Mouse (Mus musculus): ENCODE data around the gene S1pr2. TPM values are rescaled to one million over a fixed set of nuclear protein-coding genes. Genes with fewer than 3 reads are reported as not detected.
"Not testable (repeated sequence)": the region's sequence is repeated elsewhere in the genome, so short reads cannot be mapped to it uniquely, and the experiment has no call there.

S1pr2 gene
- polyA plus RNA-seq, 1 experiment from 2014 or later, result 11.4 TPM

DNA sequence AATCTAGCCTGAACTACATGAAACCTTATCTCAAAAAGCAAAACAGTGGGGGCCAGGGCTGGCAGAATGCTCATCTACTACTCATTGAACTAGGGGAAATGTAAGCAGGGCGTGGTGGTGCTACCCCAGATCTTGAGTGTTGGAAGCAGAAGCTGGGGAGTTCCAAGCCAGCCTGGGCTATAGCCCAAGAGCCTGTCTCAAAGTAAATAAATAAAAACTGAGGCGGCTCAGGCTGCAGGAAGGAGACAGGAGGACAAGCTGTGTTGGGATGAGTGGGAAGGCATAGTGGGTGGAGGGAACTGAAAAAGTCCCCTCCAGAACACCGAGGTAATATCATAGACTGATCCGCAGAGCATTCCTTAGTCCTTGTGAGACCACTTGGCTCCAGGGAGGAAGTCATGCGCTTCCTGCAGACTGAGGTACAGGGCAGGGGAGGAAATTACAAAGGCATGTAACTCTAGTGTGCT lies 35.3 kb upstream of the S1pr2 start:
- Histone ChIP-seq H3K4me1 (replicated peaks; ENCODE audit: control insufficient read depth, insufficient read depth, low read length) (no peaks in the 10 kb centered on the region), H3K9ac (ENCODE audit: low read depth, low read length) (no peak overlapping the region), H3K9me3 (ENCODE audit: control insufficient read depth) (no peaks in the 10 kb centered on the region), H3K4me3 (ENCODE audit: low read depth, low read length) (no peak overlapping the region), H3K36me3 (ENCODE audit: control insufficient read depth, insufficient read depth) (peaks cover 24% of the 10 kb centered on the region), H3K27me3 (replicated peaks; ENCODE audit: control insufficient read depth, insufficient read depth, low read length) (no peaks in the 10 kb centered on the region), H3K27ac (ENCODE audit: low read depth, low read length) (no peak overlapping the region; the same call in 1 of the 2 replicates), H3K4me2 (replicated peaks; ENCODE audit: low read depth) (no peak overlapping the region)
- ATAC-seq, result no peak
- WGBS, result 33% methylated on average over 5 of the region's 5 CpGs
- TF ChIP-seq CTCF (IDR thresholded peaks at IDR 0.05; ENCODE audit: low read depth), result no peak

DNA sequence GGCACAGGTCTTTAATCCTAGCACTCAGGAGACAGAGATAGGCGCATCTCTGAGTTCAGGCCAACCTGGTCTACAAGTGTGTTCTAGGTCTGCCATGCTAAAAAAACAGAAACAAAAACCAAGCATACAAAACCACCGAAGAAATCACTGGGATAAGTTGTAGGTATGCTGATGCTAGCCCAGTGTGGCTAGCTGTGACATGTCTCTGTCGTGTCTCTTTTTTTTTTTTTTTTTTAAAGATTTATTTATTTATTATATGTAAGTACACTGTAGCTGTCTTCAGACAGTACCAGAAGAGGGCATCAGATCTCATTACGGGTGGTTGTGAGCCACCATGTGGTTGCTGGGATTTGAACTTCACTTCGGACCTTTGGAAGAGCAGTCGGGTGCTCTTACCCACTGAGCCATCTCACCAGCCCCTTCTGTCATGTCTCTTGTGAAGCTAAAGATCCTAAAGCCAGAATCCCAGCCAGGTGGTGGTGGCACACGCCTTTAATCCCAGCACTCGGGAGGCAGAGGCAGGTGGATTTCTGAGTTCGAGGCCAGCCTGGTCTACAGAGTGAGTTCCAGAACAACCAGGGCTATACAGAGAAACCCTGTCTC lies 34.5 kb upstream of the S1pr2 start:
- not testable (repeated sequence) for H3K9me3 ChIP-seq (ENCODE audit: control insufficient read depth); H3K4me2 ChIP-seq (replicated peaks; ENCODE audit: low read depth); H3K4me3 ChIP-seq (ENCODE audit: low read depth, low read length); ATAC-seq; H3K9ac ChIP-seq (ENCODE audit: low read depth, low read length); H3K27ac ChIP-seq (ENCODE audit: low read depth, low read length); H3K27me3 ChIP-seq (replicated peaks; ENCODE audit: control insufficient read depth, insufficient read depth, low read length); H3K4me1 ChIP-seq (replicated peaks; ENCODE audit: control insufficient read depth, insufficient read depth, low read length)
- peaks cover 31% of the 10 kb centered on the region for H3K36me3 ChIP-seq (ENCODE audit: control insufficient read depth, insufficient read depth)
- WGBS, result 71% methylated on average over 9 of the region's 9 CpGs

GRCm38 (mm10) chr9:21010362-21010761 lies 33.8 kb upstream of the S1pr2 start:
- Histone ChIP-seq H3K4me3 (ENCODE audit: low read depth, low read length) (no peak overlapping the region), H3K9ac (ENCODE audit: low read depth, low read length) (no peak overlapping the region), H3K9me3 (ENCODE audit: control insufficient read depth) (no peaks in the 10 kb centered on the region), H3K27me3 (replicated peaks; ENCODE audit: control insufficient read depth, insufficient read depth, low read length) (no peaks in the 10 kb centered on the region), H3K4me2 (replicated peaks; ENCODE audit: low read depth) (no peak overlapping the region), H3K36me3 (ENCODE audit: control insufficient read depth, insufficient read depth) (peaks cover 33% of the 10 kb centered on the region), H3K27ac (ENCODE audit: low read depth, low read length) (no peak overlapping the region), H3K4me1 (replicated peaks; ENCODE audit: control insufficient read depth, insufficient read depth, low read length) (no peaks in the 10 kb centered on the region)
- no peak for TF ChIP-seq CTCF (IDR thresholded peaks at IDR 0.05; ENCODE audit: low read depth)
- WGBS, result 23% methylated on average over 2 of the region's 2 CpGs
- no peak for ATAC-seq

- Histone ChIP-seq H3K4me1 (replicated peaks; ENCODE audit: control insufficient read depth, insufficient read depth, low read length) (no peaks in the 10 kb centered on the region), H3K9me3 (ENCODE audit: control insufficient read depth) (no peaks in the 10 kb centered on the region), H3K27ac (ENCODE audit: low read depth, low read length) (no peak overlapping the region), H3K4me3 (ENCODE audit: low read depth, low read length) (no peak overlapping the region), H3K9ac (ENCODE audit: low read depth, low read length) (no peak overlapping the region), H3K27me3 (replicated peaks; ENCODE audit: control insufficient read depth, insufficient read depth, low read length) (no peaks in the 10 kb centered on the region), H3K36me3 (ENCODE audit: control insufficient read depth, insufficient read depth) (peaks cover 40% of the 10 kb centered on the region), H3K4me2 (replicated peaks; ENCODE audit: low read depth) (no peak overlapping the region)
- peak; percentile 44 for TF ChIP-seq CTCF (IDR thresholded peaks at IDR 0.05; ENCODE audit: low read depth)
- WGBS, result 78% methylated on average over 7 of the region's 7 CpGs
- ATAC-seq, result no peak
Observed at GRCm38 (mm10) chr9:21008007-21008406, 31.4 kb upstream of the S1pr2 start.

DNA sequence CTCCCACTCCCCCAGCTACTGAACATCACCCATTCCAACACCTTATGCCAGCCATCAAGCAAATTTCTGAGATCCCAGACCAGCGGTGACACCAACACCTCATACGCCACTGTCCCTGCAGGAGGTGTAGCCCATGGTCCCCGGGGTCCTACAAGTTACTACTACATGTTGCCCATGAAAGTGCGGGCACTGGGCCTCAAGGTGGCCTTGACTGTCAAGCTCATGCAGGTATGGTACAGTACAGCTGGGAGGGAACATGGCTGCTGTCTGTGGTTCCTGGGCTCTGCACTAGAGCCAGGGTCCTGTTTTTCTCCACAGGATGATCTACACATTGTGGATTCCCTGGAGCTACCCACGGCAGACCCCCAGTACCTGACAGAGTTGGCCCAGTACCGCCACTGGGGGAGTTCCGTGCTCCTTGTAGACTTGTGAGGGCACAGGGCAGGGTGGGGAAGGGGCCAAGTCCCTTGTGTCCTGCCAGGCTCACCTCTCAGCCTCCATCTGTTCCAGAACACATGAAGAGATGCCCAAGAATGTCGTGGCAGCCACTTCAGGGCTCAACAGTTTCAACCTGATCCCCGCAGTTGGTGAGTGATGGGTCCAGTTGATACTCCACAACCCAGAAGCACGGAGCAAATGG lies 30.9 kb upstream of the S1pr2 start:
- Histone ChIP-seq H3K4me3 (ENCODE audit: low read depth, low read length) (no peak overlapping the region), H3K27ac (ENCODE audit: low read depth, low read length) (no peak overlapping the region), H3K9me3 (ENCODE audit: control insufficient read depth) (no peaks in the 10 kb centered on the region), H3K9ac (ENCODE audit: low read depth, low read length) (no peak overlapping the region), H3K4me2 (replicated peaks; ENCODE audit: low read depth) (no peak overlapping the region), H3K4me1 (replicated peaks; ENCODE audit: control insufficient read depth, insufficient read depth, low read length) (no peaks in the 10 kb centered on the region), H3K36me3 (ENCODE audit: control insufficient read depth, insufficient read depth) (peaks cover 40% of the 10 kb centered on the region), H3K27me3 (replicated peaks; ENCODE audit: control insufficient read depth, insufficient read depth, low read length) (no peaks in the 10 kb centered on the region)
- WGBS, result 93% methylated on average over 10 of the region's 10 CpGs
- ATAC-seq, result no peak
- no peak for TF ChIP-seq CTCF (IDR thresholded peaks at IDR 0.05; ENCODE audit: low read depth)

GRCm38 (mm10) chr9:21002627-21003551 lies 26.3 kb upstream of the S1pr2 start, which contains the start of gene Mrpl4:
Mrpl4 (plus strand) TSS chr9:21002738.
- Histone ChIP-seq H3K4me3 (ENCODE audit: low read depth, low read length) (peak within 1 kb of the TSS; percentile 85), H3K27me3 (replicated peaks; ENCODE audit: control insufficient read depth, insufficient read depth, low read length) (no peaks in the 10 kb centered on the region), H3K27ac (ENCODE audit: low read depth, low read length) (peak within 1 kb of the TSS; percentile 80), H3K4me2 (replicated peaks; ENCODE audit: low read depth) (peak within 1 kb of the TSS; percentile 82), H3K9ac (ENCODE audit: low read depth, low read length) (peak within 1 kb of the TSS; percentile 76), H3K4me1 (replicated peaks; ENCODE audit: control insufficient read depth, insufficient read depth, low read length) (no peaks in the 10 kb centered on the region), H3K36me3 (ENCODE audit: control insufficient read depth, insufficient read depth) (peaks cover 26% of the 10 kb centered on the region), H3K9me3 (ENCODE audit: control insufficient read depth) (no peaks in the 10 kb centered on the region)
- peak; percentile 27; the same call in 1 of the 2 replicates for TF ChIP-seq CTCF (IDR thresholded peaks at IDR 0.05; ENCODE audit: low read depth)
- peak; percentile 84 for ATAC-seq
- under 1% methylated on average over 72 of the region's 72 CpGs for WGBS

Data from intestine, postnatal 0 days (tissue).